Mouse (Mus musculus) MEL (cell line): ENCODE results near the gene Klhl40. TPM values are rescaled to one million over a fixed set of nuclear protein-coding genes. Genes with fewer than 3 reads are reported as not detected.

ENCODE experiments used
- DNase-seq: peaks from one replicate; pipeline ENCODE4 v3.0.0; 2011; ENCODE audit warnings: low read depth, low spot score
- H3K27ac ChIP-seq: 2 replicates; pipeline ENCODE4 v1.5.1; 2012; ENCODE audit warnings: low read depth, mild to moderate bottlenecking, control low read depth, low read length, moderate library complexity; ENCODE audit not compliant: control insufficient read depth
- H3K27me3 ChIP-seq, 2 experiments: fragments of 150-350 bp in 1 of 2; sonication (generic) in 1 of 2; 2 replicates each; pipeline ENCODE4 v1.6.1; 2012; ENCODE audit warnings: low read length in 2 of 2, mild to moderate bottlenecking in 2 of 2, improper control_type of control experiment in 1 of 2, moderate library complexity in 1 of 2; ENCODE audit not compliant: insufficient read depth in 2 of 2, control insufficient read depth in 1 of 2
- H3K36me3 ChIP-seq, 2 experiments: 2 replicates each; pipeline ENCODE4 v1.6.1; 2012 to 2014; ENCODE audit warnings: low read length in 2 of 2, improper control_type of control experiment in 1 of 2, inconsistent platforms in 1 of 2, mild to moderate bottlenecking in 1 of 2; ENCODE audit not compliant: insufficient read depth in 2 of 2, control insufficient read depth in 1 of 2
- H3K4me1 ChIP-seq, 2 experiments: fragments of 150-350 bp in 1 of 2; sonication (generic) in 1 of 2; 2 replicates each; pipeline ENCODE4 v1.6.1; 2012; ENCODE audit warnings: low read length in 2 of 2, improper control_type of control experiment in 1 of 2, mild to moderate bottlenecking in 1 of 2; ENCODE audit not compliant: insufficient read depth in 2 of 2, control insufficient read depth in 1 of 2
- H3K4me3 ChIP-seq, 2 experiments: fragments of 150-350 bp in 1 of 2; sonication (generic) in 1 of 2; 2 replicates each; pipeline ENCODE4 v1.5.1; 2012; ENCODE audit warnings: low read depth in 2 of 2, low read length in 2 of 2, mild to moderate bottlenecking in 2 of 2, moderate library complexity in 2 of 2, control low read depth in 1 of 2, improper control_type of control experiment in 1 of 2; ENCODE audit not compliant: control insufficient read depth in 1 of 2, insufficient read depth in 1 of 2
- H3K79me2 ChIP-seq: 2 replicates; pipeline ENCODE4 v1.6.1; 2012; ENCODE audit warnings: mild to moderate bottlenecking, low read length, moderate library complexity; ENCODE audit not compliant: control insufficient read depth, poor library complexity, insufficient read depth
- H3K9ac ChIP-seq: 2 replicates; pipeline ENCODE4 v1.6.1; 2012; ENCODE audit warnings: low read depth, mild to moderate bottlenecking, control low read depth, low read length, moderate library complexity; ENCODE audit not compliant: control insufficient read depth, poor library complexity, severe bottlenecking
- H3K9me3 ChIP-seq: fragments of 150-350 bp; sonication (generic); replicated peaks from 2 replicates; pipeline ENCODE4 v1.6.1; 2012; ENCODE audit warnings: mild to moderate bottlenecking, low read length, improper control_type of control experiment, moderate library complexity; ENCODE audit not compliant: insufficient read depth
- BHLHE40 ChIP-seq: IDR thresholded peaks from 2 replicates; pipeline ENCODE4 v1.6.1; 2012; ENCODE audit warnings: low read depth, mild to moderate bottlenecking, inconsistent platforms, low read length, improper control_type of control experiment, borderline replicate concordance
- CHD1 ChIP-seq: IDR thresholded peaks from 2 replicates; pipeline ENCODE4 v1.6.1; 2012; ENCODE audit warnings: low read depth, mild to moderate bottlenecking, inconsistent platforms, low read length, improper control_type of control experiment
- CHD2 ChIP-seq: IDR thresholded peaks from 2 replicates; pipeline ENCODE4 v1.6.1; 2011; ENCODE audit warnings: low read length, improper control_type of control experiment
- EP300 ChIP-seq, 2 experiments: IDR thresholded peaks; 2 replicates each; pipeline ENCODE4 v1.6.1; 2011; ENCODE audit warnings: improper control_type of control experiment in 2 of 2, low read length in 2 of 2, low read depth in 1 of 2, mild to moderate bottlenecking in 1 of 2
- GABPA ChIP-seq: IDR thresholded peaks from 2 replicates; pipeline ENCODE4 v1.6.1; 2012; ENCODE audit warnings: low read depth, mild to moderate bottlenecking, inconsistent platforms, low read length, improper control_type of control experiment, moderate library complexity
- HCFC1 ChIP-seq: IDR thresholded peaks from 2 replicates; pipeline ENCODE4 v1.6.1; 2012; ENCODE audit warnings: low read depth, mild to moderate bottlenecking, inconsistent platforms, low read length, improper control_type of control experiment, moderate library complexity
- MAFK ChIP-seq: IDR thresholded peaks from 2 replicates; pipeline ENCODE4 v1.6.1; 2011; ENCODE audit warnings: low read depth, mild to moderate bottlenecking, low read length, improper control_type of control experiment, borderline replicate concordance
- MEF2A ChIP-seq: IDR thresholded peaks from 2 replicates; pipeline ENCODE4 v1.6.1; 2014; ENCODE audit warnings: low read depth, mild to moderate bottlenecking, inconsistent platforms, low read length, improper control_type of control experiment; ENCODE audit not compliant: poor library complexity, insufficient replicate concordance, severe bottlenecking; ENCODE audit errors: extremely low read depth
- MXI1 ChIP-seq: IDR thresholded peaks from 2 replicates; pipeline ENCODE4 v1.6.1; 2011; ENCODE audit warnings: mild to moderate bottlenecking, low read depth, low read length, improper control_type of control experiment
- MYB ChIP-seq: IDR thresholded peaks from 2 replicates; pipeline ENCODE4 v1.6.1; 2011; ENCODE audit warnings: mild to moderate bottlenecking, low read depth, low read length, improper control_type of control experiment
- NELFE ChIP-seq: IDR thresholded peaks from 2 replicates; pipeline ENCODE4 v1.6.1; 2011; ENCODE audit warnings: low read depth, low read length, improper control_type of control experiment
- NRF1 ChIP-seq: IDR thresholded peaks from 2 replicates; pipeline ENCODE4 v1.6.1; 2014; ENCODE audit warnings: low read depth, mild to moderate bottlenecking, inconsistent platforms, low read length, improper control_type of control experiment, moderate library complexity; ENCODE audit not compliant: poor library complexity, insufficient read depth, severe bottlenecking
- POLR2A ChIP-seq, 2 experiments: IDR thresholded peaks; 2 replicates each; pipeline ENCODE4 v1.6.1; 2011 to 2012; ENCODE audit warnings: low read length in 2 of 2, mild to moderate bottlenecking in 2 of 2, control low read depth in 1 of 2, improper control_type of control experiment in 1 of 2, low read depth in 1 of 2, moderate library complexity in 1 of 2; ENCODE audit not compliant: control insufficient read depth in 1 of 2, insufficient read depth in 1 of 2, poor library complexity in 1 of 2
- POLR2AphosphoS2 ChIP-seq: IDR thresholded peaks from 2 replicates; pipeline ENCODE4 v1.6.1; 2011; ENCODE audit warnings: low read length, improper control_type of control experiment
- RCOR1 ChIP-seq: IDR thresholded peaks from 2 replicates; pipeline ENCODE4 v1.6.1; 2012; ENCODE audit warnings: low read depth, mild to moderate bottlenecking, inconsistent platforms, low read length, improper control_type of control experiment
- SIN3A ChIP-seq: IDR thresholded peaks from 2 replicates; pipeline ENCODE4 v1.6.1; 2012; ENCODE audit warnings: low read length, improper control_type of control experiment, inconsistent platforms
- TAL1 ChIP-seq: IDR thresholded peaks from 2 replicates; pipeline ENCODE4 v1.6.1; 2012; ENCODE audit warnings: mild to moderate bottlenecking, inconsistent platforms, low read length, moderate library complexity, mixed read lengths
- TCF12 ChIP-seq: IDR thresholded peaks from 2 replicates; pipeline ENCODE4 v1.6.1; 2014; ENCODE audit warnings: low read depth, mild to moderate bottlenecking, inconsistent platforms, low read length, improper control_type of control experiment, moderate library complexity
- UBTF ChIP-seq: IDR thresholded peaks from 2 replicates; pipeline ENCODE4 v1.6.1; 2012; ENCODE audit warnings: low read depth, mild to moderate bottlenecking, inconsistent platforms, low read length, improper control_type of control experiment, moderate library complexity, borderline replicate concordance; ENCODE audit not compliant: insufficient read depth
- ZC3H11A ChIP-seq: IDR thresholded peaks from 2 replicates; pipeline ENCODE4 v1.6.1; 2012; ENCODE audit warnings: low read depth, mild to moderate bottlenecking, inconsistent platforms, low read length, improper control_type of control experiment
- ZKSCAN1 ChIP-seq: IDR thresholded peaks from 2 replicates; pipeline ENCODE4 v1.6.1; 2012; ENCODE audit warnings: low read depth, mild to moderate bottlenecking, inconsistent platforms, low read length, improper control_type of control experiment, moderate library complexity
- ZMIZ1 ChIP-seq: IDR thresholded peaks from 2 replicates; pipeline ENCODE4 v1.6.1; 2012; ENCODE audit warnings: low read depth, mild to moderate bottlenecking, inconsistent platforms, low read length, improper control_type of control experiment, moderate library complexity
- ZNF384 ChIP-seq: IDR thresholded peaks from 2 replicates; pipeline ENCODE4 v1.6.1; 2012; ENCODE audit warnings: low read depth, mild to moderate bottlenecking, inconsistent platforms, low read length, improper control_type of control experiment
- polyA plus RNA-seq, 2 experiments: library from polyadenylated mRNA; stranded (reverse) in 1 of 2; unstranded in 1 of 2; fragments of >175 nt in 1 of 2; fragments of >200 nt in 1 of 2; gene quantifications; 2 replicates each; pipeline versions ENCODE4 v1.2.1 to v1.2.4; 2012; ENCODE audit warnings: low replicate concordance in 2 of 2, low read depth in 1 of 2; ENCODE audit not compliant: insufficient read length in 2 of 2, insufficient read depth in 1 of 2, missing spikeins in 1 of 2
- total RNA-seq: library from RNA; depleted of rRNA; stranded (reverse); fragments of 300-350 nt; gene quantifications from 2 replicates; pipeline ENCODE4 v1.2.3, GENCODE M21; 2012; rRNA removed

Gene Klhl40
- total RNA-seq: not detected in 2 replicates
- polyA plus RNA-seq: not detected

- H3K27me3 ChIP-seq: no peaks in the 10 kb centered on the region
- no peaks in the 10 kb centered on the region for H3K9me3 ChIP-seq
- DNase-seq: no peak
- TF ChIP-seq RCOR1 (no peak), EP300 (IDR thresholded peaks at IDR 0.05; ENCODE audit: low read depth in 1 of 2, low read length in 2 of 2) (no peak), ZNF384 (no peak), HCFC1 (no peak), ZKSCAN1 (no peak)
- TF ChIP-seq, all 39 proteins: peak for 0
- no peak within 1 kb of the TSS for H3K27ac ChIP-seq
- no peaks in the 10 kb centered on the region for H3K36me3 ChIP-seq
- H3K79me2 ChIP-seq: no peaks in the 10 kb centered on the region
- H3K9ac ChIP-seq: no peak within 1 kb of the TSS
- no peaks in the 10 kb centered on the region for H3K4me1 ChIP-seq
- no peak within 1 kb of the TSS for H3K4me3 ChIP-seq
Observed at GRCm38 (mm10) chr9:121777484-121778065, at the start of gene Klhl40. Gene Klhl40, plus strand, starts transcription at chr9:121777607.

DNA sequence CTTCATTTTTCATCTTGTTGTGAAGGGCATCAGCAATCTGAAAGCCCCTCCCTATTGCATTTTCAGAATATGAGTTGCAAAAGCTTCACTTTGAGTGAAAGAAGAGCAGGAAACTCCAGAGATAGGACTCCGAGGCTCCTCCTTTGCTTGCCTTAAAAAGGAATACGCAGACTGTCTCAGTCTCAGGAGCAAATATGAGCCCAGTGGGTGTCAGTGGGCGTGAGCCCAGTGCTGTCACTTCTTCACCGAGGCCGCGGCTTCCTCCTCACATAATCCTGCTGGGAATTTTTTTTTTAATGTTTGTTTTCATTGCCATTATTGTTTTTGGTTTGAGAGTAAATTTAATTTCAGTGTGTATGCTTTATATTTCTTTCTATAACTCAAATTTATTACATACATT, 36.9 kb upstream of the Klhl40 start:
- no peaks in the 10 kb centered on the region for H3K9me3 ChIP-seq
- no peaks in the 10 kb centered on the region for H3K4me1 ChIP-seq
- no peak overlapping the region for H3K4me3 ChIP-seq
- no peak for DNase-seq
- no peak overlapping the region for H3K27ac ChIP-seq
- H3K36me3 ChIP-seq: peaks cover 0 to 51% of the 10 kb centered on the region in 2 experiments; a peak in 2 of 4 replicates
- no peaks in the 10 kb centered on the region for H3K27me3 ChIP-seq
- no peaks in the 10 kb centered on the region for H3K79me2 ChIP-seq
- H3K9ac ChIP-seq: no peak overlapping the region
- no peak for TF ChIP-seq BHLHE40
- TF ChIP-seq CHD2: no peak
- TF ChIP-seq UBTF: no peak
- TF ChIP-seq NELFE: no peak
- TF ChIP-seq MEF2A: no peak
- no peak for TF ChIP-seq MXI1
- no peak for TF ChIP-seq MAFK
- no peak for TF ChIP-seq TCF12
- TF ChIP-seq POLR2AphosphoS2: no peak
- TF ChIP-seq ZMIZ1: no peak
- TF ChIP-seq ZNF384: no peak
- TF ChIP-seq TAL1: no peak
- TF ChIP-seq SIN3A: no peak
- no peak for TF ChIP-seq ZC3H11A
- no peak for TF ChIP-seq GABPA
- no peak for TF ChIP-seq POLR2A (IDR thresholded peaks at IDR 0.05; ENCODE audit: control insufficient read depth in 1 of 2, insufficient read depth in 1 of 2, low read depth in 1 of 2, low read length in 2 of 2, poor library complexity in 1 of 2)
- no peak for TF ChIP-seq CHD1
- TF ChIP-seq MYB: no peak
- TF ChIP-seq NRF1: no peak
- no peak for TF ChIP-seq RCOR1
